Mouse (Mus musculus): ENCODE data around the gene Dpf1.

The Dpf1 gene

GRCm38 (mm10) chr7:29303738-29304462, at the start of gene Dpf1:
Gene Dpf1, plus strand, starts transcription at chr7:29303951.
- DNase-seq (ENCODE audit: extremely low read depth, low read depth, low spot score) = no peak

- DNase-seq (ENCODE audit: extremely low read depth, low read depth, low spot score) = no peak
Observed at GRCm38 (mm10) chr7:29255875-29256274, 47.9 kb upstream of the Dpf1 start.

- DNase-seq (ENCODE audit: extremely low read depth, low read depth, low spot score) = peak; percentile 83
Observed at GRCm38 (mm10) chr7:29257368-29257767, 46.4 kb upstream of the Dpf1 start.

- no peak for DNase-seq (ENCODE audit: extremely low read depth, low read depth, low spot score)
Observed at GRCm38 (mm10) chr7:29259781-29260730, 43.7 kb upstream of the Dpf1 start.

- no peak for DNase-seq (ENCODE audit: extremely low read depth, low read depth, low spot score)
Observed at GRCm38 (mm10) chr7:29262151-29262550, 41.6 kb upstream of the Dpf1 start.

- DNase-seq (ENCODE audit: extremely low read depth, low read depth, low spot score) = no peak
Observed at GRCm38 (mm10) chr7:29263831-29264230, 39.9 kb upstream of the Dpf1 start.

GRCm38 (mm10) chr7:29265636-29266035, 38.1 kb upstream of the Dpf1 start:
- DNase-seq (ENCODE audit: extremely low read depth, low read depth, low spot score) = no peak

- peak; percentile 88 for DNase-seq (ENCODE audit: extremely low read depth, low read depth, low spot score)
Observed at GRCm38 (mm10) chr7:29266931-29267330, 36.8 kb upstream of the Dpf1 start.

GRCm38 (mm10) chr7:29270445-29270844, 33.3 kb upstream of the Dpf1 start:
- no peak for DNase-seq (ENCODE audit: extremely low read depth, low read depth, low spot score)

GRCm38 (mm10) chr7:29271687-29272465, 31.9 kb upstream of the Dpf1 start:
- no peak for DNase-seq (ENCODE audit: extremely low read depth, low read depth, low spot score)

GRCm38 (mm10) chr7:29276715-29277114, 27.0 kb upstream of the Dpf1 start:
- DNase-seq (ENCODE audit: extremely low read depth, low read depth, low spot score) = no peak

GRCm38 (mm10) chr7:29277510-29277909, 26.2 kb upstream of the Dpf1 start:
- DNase-seq (ENCODE audit: extremely low read depth, low read depth, low spot score) = no peak

GRCm38 (mm10) chr7:29279261-29279660, 24.5 kb upstream of the Dpf1 start:
- no peak for DNase-seq (ENCODE audit: extremely low read depth, low read depth, low spot score)

- peak; percentile 42 for DNase-seq (ENCODE audit: extremely low read depth, low read depth, low spot score)
Observed at GRCm38 (mm10) chr7:29279924-29280323, 23.8 kb upstream of the Dpf1 start.

GRCm38 (mm10) chr7:29280801-29281200, 22.9 kb upstream of the Dpf1 start:
- no peak for DNase-seq (ENCODE audit: extremely low read depth, low read depth, low spot score)

GRCm38 (mm10) chr7:29281201-29282073, 22.3 kb upstream of the Dpf1 start, which contains the start of gene Spint2:
Gene Spint2, minus strand, starts transcription at chr7:29281912.
- no peak for DNase-seq (ENCODE audit: extremely low read depth, low read depth, low spot score)

- peak; percentile 40 for DNase-seq (ENCODE audit: extremely low read depth, low read depth, low spot score)
Observed at GRCm38 (mm10) chr7:29282074-29282554, 21.6 kb upstream of the Dpf1 start.

GRCm38 (mm10) chr7:29283876-29284275, 19.9 kb upstream of the Dpf1 start:
- no peak for DNase-seq (ENCODE audit: extremely low read depth, low read depth, low spot score)

- no peak for DNase-seq (ENCODE audit: extremely low read depth, low read depth, low spot score)
Observed at GRCm38 (mm10) chr7:29284523-29284922, 19.2 kb upstream of the Dpf1 start.

GRCm38 (mm10) chr7:29287481-29287880, 16.3 kb upstream of the Dpf1 start:
- DNase-seq (ENCODE audit: extremely low read depth, low read depth, low spot score) = no peak

Data from fat pad, adult 2 months (tissue).